Mouse (Mus musculus): ENCODE measurements around the gene Xxylt1.

Xxylt1 gene

GRCm38 (mm10) chr16:30992568-30992967 lies 88.7 kb downstream of the Xxylt1 start:
- DNase-seq (ENCODE audit: extremely low spot score, low spot score), result no peak

- no peak for DNase-seq (ENCODE audit: extremely low spot score, low spot score)
Observed at GRCm38 (mm10) chr16:30990661-30991060, 90.6 kb downstream of the Xxylt1 start.

GRCm38 (mm10) chr16:30988225-30988624 lies 93.0 kb downstream of the Xxylt1 start:
- no peak for DNase-seq (ENCODE audit: extremely low spot score, low spot score)

GRCm38 (mm10) chr16:30987684-30988083 lies 93.5 kb downstream of the Xxylt1 start:
- no peak for DNase-seq (ENCODE audit: extremely low spot score, low spot score)

DNA sequence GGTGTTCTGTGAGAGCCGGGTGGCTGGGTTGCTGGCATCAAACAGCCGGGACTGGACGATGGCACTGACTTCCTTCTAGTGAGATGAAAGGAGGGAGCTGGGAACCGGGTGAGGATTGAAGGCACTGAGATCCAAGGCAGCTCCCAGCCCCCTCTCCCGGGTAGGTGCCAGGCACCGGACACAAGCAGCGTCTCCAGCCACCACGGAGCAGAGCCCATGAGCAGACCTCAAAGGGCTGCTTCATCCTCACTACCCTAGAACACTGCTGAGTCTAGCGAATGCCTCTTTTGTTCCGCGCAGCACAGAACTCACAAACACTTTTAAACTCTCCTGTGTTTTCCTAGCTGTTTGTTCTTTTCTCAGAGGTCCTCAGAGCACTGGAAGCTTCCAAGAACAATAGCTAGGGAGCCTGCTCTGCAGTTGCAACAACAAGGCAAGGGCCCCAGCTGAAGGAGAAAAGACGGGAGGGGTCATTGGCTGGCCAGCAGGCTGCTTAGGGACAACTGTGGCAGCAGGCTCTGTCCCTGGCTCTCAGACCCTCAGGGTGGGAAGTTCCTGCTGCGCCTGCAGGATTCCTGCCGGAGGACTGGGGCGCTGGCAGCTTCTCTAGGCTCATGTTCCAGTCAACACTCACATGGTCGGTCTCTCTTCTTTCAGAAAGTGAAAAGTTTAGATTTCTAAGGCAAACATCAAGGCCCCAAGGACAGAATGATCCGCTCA lies 96.2 kb downstream of the Xxylt1 start:
- no peak for DNase-seq (ENCODE audit: extremely low spot score, low spot score)

GRCm38 (mm10) chr16:30984101-30984500 lies 97.1 kb downstream of the Xxylt1 start:
- DNase-seq (ENCODE audit: extremely low spot score, low spot score), result no peak

- no peak for DNase-seq (ENCODE audit: extremely low spot score, low spot score)
Observed at GRCm38 (mm10) chr16:30983699-30984098, 97.5 kb downstream of the Xxylt1 start.

GRCm38 (mm10) chr16:30983281-30983680 lies 98.0 kb downstream of the Xxylt1 start:
- no peak for DNase-seq (ENCODE audit: extremely low spot score, low spot score)

DNA sequence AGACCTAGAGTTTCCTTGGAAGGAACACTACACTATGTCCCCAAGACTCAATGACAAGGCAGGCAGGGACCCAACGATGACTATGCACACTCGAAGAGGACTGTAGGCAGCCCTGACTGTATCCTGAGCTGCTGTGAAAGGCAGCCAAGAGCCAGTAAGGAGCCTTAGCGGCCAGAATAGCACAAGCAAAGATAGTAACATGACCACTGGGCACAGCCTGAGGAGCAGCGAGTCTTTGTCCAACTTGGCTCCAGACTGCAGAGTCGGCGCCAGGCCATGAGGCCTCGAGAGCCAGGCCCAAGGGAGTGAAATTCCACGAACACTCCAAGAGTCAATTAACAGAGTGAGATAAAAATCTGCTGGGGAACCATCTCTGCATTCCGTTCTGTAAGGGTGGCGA lies 99.9 kb downstream of the Xxylt1 start:
- DNase-seq (ENCODE audit: extremely low spot score, low spot score), result no peak

DNA sequence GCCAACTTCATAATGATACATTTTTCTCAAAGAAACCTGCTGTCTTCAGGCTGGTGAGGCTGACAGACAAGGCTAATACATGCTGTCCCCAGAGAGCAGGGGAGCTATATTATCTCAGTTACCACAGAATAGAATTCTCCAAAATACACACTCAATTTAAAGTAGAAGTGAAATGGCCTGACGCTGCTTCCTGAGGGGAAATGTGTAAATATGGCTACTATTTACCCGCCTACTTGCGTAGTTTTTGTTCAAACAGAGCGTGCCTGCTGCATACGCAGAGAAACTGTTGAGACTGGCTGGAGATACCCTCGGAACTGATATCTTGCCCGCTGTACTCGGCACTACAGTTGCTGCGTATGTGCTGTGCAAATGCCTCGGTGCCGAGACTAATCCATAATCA lies 101.3 kb downstream of the Xxylt1 start:
- DNase-seq (ENCODE audit: extremely low spot score, low spot score), result no peak

DNA sequence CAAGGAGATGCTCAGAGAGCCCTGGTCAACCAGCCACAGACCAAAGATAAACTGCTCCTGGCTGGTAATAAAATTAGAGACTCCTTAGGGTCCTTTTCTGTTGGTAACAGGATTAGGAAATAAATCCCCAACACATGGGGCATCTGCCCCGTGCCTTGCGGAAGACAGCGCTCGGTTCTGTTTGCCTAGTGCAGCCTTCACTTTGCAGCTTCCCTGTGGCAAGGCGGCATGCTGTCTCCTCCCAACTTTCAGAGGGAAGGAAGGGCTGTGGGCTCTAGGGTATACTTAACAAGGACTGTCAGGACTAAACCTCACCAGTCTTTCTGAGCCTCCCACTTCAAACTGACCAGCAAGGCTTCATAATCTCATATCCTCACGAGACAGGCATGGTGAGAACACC lies 103.5 kb downstream of the Xxylt1 start:
- DNase-seq (ENCODE audit: extremely low spot score, low spot score), result no peak

DNA sequence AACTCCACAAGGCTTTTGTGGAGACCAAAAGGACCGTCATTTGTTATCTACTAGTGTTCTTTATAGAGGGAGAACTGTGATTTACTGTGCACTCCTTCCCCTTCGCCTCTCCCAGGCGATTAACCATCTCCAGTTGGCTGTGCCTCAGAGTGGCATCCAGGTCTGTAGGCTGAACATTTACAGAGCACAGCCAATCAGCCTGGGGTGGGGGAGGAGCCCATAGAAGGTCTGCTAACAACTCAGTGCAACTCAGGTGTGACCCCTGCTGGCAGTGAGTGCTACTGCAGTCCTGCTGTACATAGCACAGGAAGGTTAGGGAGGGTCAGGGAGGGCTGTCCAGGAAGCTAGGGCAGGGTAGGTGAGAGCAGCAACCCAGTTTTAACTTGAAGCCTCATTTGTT lies 104.0 kb downstream of the Xxylt1 start:
- peak; percentile 90 for DNase-seq (ENCODE audit: extremely low spot score, low spot score)

GRCm38 (mm10) chr16:30974549-30974948 lies 106.7 kb downstream of the Xxylt1 start:
- DNase-seq (ENCODE audit: extremely low spot score, low spot score), result no peak

DNA sequence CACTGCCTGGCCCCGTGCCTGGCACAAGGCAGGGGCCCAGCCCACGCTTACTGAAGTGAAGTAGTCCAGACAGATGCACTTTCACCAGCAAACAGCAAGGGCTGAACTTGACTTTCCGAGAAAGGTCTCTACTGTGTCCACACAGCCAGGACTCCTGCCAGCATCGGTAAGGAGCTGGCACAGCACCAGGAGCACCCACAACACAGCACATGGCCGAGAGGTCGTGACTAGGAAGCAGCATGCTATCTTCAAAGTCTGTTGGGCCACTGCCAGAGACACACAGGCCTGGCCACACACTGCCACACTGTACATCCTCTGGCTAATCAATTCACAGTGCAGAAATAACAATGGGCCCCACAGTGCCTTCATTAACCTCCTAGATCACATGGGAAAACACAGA lies 107.8 kb downstream of the Xxylt1 start:
- DNase-seq (ENCODE audit: extremely low spot score, low spot score), result no peak

DNA sequence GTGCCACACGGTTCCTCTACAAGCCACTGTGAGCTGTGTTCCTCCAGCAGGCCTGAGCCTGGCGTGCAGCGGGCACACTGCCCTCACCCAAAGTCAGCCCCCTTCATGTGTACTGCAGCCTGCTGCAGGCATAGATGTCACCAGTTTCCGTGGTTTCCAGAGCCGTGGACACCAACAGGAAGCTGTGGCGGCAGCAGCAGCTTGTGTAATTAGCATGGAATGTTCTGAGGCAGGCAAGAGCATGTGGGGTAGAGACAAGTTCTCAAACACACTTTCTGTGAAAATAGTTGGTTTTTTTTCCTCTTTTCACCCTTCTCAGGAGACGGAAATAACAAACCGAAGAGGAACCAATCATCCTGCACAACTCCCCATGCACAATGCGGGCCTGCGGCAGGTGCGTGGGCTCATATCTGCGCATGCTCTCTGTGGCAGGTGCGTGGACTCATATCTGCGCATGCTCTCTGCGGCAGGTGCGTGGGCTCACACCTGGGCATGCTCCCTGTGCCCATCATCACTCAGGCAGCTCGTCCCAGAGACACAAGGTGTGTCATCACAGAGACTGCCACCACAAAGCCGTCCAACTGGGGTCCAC lies 109.2 kb downstream of the Xxylt1 start:
- no peak for DNase-seq (ENCODE audit: extremely low spot score, low spot score)

DNA sequence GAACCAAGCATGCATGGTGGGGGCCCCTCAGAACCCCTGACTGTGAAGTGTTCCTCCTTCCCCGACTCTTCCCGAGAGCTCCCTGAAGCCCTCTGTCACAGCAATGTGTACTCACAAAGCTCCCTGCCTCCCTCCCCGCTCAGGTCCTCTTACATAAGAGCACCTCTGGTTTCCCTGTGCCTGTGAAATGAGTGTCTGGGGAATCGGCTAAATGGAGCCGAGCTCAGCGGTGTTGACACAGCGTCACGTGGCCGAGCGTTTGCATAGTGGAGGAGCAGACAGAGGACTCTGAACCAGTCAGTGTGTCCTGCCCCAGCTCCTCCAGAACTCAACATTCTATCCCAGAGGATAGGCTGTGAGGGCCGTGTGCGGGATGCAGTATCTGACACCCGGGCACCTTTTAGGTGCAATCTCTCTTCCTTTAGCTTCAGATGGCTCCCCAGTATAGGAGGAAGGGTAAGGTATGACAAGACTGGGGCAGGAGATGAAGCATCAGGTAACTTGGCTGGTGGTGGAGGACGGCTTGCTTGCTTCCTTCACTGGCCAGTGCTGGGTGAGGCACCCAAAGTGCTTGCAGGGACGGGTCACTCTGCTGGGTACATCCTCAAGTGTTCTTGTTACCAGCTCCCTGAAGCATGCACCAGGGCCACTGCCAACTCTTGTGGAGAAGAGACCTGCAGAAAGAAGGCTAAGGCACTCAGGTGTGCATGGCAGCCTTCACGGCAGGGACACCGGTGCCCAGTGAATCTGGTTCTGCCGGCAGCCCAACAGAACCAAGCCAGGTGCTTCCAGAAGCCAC lies 111.8 kb downstream of the Xxylt1 start:
- no peak for DNase-seq (ENCODE audit: extremely low spot score, low spot score)

DNA sequence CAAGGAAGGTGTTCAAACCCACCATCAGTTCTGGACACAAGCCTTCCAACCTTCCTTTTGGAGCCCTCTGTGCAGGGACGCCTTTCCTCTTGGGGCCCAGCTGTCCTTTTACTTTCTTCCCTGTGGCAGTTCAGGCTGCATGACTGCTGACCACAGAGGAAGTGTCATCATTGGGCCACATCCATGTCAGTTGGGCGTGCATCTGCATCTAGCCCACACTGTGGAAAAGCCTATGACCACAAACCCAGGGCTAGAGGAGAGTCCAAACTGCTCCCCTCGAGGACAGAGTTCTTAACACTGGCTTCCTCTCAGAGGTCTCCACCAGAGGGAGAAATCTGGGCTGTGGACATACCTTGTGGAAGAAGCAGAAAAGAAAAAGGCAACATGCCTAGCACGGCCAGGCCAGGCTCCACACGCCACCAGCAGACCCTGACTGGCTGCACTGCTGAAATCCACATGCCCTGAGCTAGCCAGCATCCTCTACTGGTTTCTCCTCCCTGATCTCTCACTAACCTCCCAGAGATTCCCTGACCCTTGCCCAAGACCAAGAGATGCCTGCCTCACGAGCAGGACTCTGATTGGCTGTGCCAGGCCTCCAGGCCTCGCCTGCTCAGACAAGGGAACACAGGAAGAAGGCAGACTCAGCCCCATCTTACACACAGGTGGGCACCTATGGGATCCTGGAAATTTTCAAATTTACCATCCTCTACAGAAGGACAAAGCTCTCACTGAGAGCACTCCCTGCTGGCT lies 112.7 kb downstream of the Xxylt1 start:
- DNase-seq (ENCODE audit: extremely low spot score, low spot score), result no peak

DNA sequence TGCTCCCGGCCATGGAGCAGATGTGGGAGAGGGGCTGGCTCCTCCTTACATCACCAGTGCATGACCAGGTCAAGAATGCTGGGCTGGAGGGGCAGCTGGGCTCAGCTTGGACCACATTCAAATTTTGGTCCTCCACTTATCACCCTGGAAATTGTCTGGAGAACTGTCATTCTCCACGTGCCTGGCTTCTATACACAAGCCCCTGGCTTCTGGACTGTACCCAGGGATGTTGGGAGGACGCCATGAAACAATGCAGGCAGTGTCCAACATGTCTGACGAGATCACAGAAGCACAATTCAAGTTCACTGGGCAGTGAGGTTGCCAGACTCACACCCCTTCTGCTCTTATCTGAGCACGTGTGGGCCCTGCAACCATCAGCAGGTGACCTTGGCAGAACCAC lies 114.5 kb downstream of the Xxylt1 start:
- no peak for DNase-seq (ENCODE audit: extremely low spot score, low spot score)

DNA sequence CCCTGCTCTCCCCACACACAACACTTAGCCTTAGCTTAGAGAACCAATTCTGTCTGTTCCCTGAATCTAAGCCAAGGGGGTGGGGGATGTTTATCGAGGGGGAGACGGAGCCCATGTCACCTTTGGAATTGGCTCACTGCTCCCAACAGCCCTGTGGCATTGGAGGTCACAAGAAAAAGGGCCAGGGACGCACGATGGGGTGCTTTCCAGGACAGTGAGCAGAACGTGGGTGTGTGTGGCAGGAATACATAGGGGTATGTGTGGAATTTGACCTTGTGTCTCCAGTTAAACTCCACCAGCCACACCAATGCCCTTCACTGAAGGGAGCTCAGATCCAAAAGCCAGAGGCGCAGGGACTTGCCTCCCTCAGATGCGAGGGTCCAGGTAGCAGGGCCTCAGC lies 116.3 kb downstream of the Xxylt1 start:
- DNase-seq (ENCODE audit: extremely low spot score, low spot score), result no peak

GRCm38 (mm10) chr16:30964411-30964810 lies 116.8 kb downstream of the Xxylt1 start:
- no peak for DNase-seq (ENCODE audit: extremely low spot score, low spot score)

- no peak for DNase-seq (ENCODE audit: extremely low spot score, low spot score)
Observed at GRCm38 (mm10) chr16:30962515-30962914, 118.7 kb downstream of the Xxylt1 start.

DNA sequence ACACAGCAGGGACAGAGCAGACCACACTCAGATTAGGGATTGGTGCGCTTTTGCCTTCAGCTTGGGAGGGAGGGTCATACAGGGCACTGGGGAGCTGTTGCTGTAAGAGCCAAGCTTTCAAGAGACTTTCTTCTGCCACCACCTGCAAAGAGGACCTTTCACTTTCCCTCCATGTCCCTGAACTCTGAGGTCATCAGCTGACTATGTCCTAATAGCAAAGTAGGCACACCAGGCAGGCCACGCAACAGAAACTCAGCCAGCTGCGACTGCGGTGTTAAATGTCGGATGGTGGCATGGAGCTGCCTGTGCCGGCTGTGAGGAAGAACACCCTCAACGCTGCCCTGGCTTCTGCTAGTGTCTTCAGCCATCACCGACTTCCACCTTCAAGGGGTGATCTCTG lies 120.1 kb downstream of the Xxylt1 start:
- no peak for DNase-seq (ENCODE audit: extremely low spot score, low spot score)
